Mouse (Mus musculus): ENCODE measurements around the gene Tlcd1. TPM values are rescaled to one million over a fixed set of nuclear protein-coding genes. Genes with fewer than 3 reads are reported as not detected.
A peak's percentile ranks its signal among the peaks of the same experiment; 100 is the strongest.

Gene Tlcd1
- polyA plus RNA-seq, 1 experiment: 17.4 TPM

DNA sequence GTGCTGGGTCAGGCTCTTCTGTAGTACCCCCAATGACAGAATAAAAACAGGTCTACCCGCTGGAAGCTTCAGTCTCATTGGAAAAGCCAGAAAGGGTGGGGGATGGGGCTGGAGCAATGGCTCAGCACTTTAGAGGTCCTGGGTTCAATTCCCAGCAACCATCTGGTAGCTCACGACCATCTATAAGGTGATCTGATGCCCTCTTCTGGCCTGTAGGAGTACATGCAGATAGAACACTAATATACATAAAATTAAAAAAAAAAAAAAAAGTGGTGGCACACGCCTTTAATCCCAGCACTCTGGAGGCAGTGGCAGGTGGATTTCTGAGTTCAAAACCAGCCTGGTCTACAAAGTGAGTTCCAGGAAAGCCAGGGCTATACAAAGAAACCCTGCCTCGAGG, 5.2 kb upstream of the Tlcd1 start:
- no peak for TF ChIP-seq E2F4 (IDR thresholded peaks at IDR 0.05; ENCODE audit: insufficient read depth)

DNA sequence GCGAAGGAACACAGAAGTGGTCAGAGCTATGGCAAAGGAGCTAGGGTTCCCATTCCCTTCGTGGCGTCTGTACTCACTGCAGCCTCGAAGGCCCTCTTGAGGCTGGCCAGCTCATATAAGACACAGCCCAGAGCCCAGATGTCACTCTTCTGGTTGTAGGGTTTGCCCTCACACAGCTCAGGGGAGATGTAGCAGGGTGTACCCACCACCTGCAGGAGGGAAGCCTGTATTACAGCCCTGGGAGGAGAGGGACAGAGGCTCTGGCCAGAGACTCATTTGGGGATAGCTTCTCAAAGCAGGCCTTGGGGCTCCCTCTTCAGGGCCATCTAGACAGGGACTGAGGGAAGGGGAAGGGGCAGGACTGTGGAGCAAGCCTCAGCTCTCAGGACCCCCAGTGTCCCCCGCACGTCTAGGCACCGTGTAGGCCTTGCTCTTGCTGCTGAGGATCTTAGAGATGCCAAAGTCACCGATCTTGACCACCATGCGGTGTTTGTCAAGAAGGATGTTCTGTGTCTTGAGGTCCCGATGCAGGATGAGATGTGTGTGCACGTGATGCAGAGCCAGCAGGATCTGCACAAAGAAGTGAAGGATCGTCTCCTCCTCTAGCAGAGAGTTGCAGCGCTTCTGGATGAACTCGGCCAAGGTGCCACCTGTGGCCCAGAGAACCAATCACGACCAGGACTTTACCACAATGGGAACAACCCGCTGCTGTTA, 4.3 kb upstream of the Tlcd1 start:
- no peak overlapping the region for H3ac ChIP-seq (ENCODE audit: control insufficient read depth, insufficient read length)
- no peaks in the 10 kb centered on the region for H3K79me2 ChIP-seq (ENCODE audit: control insufficient read depth, insufficient read depth)
- H3K27me3 ChIP-seq (ENCODE audit: control insufficient read depth, insufficient read depth, insufficient read length): no peaks in the 10 kb centered on the region
- H3K4me3 ChIP-seq: no peak overlapping the region
- H3K4me2 ChIP-seq (ENCODE audit: low read depth): no peak overlapping the region
- no peaks in the 10 kb centered on the region for H3K36me3 ChIP-seq (ENCODE audit: control insufficient read depth, insufficient read depth)
- TF ChIP-seq SRF (IDR thresholded peaks at IDR 0.05; ENCODE audit: control insufficient read depth, insufficient read length, low read depth): no peak
- no peak for TF ChIP-seq TCF3 (IDR thresholded peaks at IDR 0.05; ENCODE audit: insufficient read length, low read depth)
- TF ChIP-seq E2F4 (IDR thresholded peaks at IDR 0.05; ENCODE audit: insufficient read depth): no peak
- no peak for TF ChIP-seq MYOG (IDR thresholded peaks at IDR 0.05; ENCODE audit: control insufficient read depth in 1 of 3, insufficient read depth in 1 of 3, insufficient read length in 2 of 3, low read depth in 2 of 3)
- TF ChIP-seq POLR2A (IDR thresholded peaks at IDR 0.05; ENCODE audit: insufficient read length, low read depth): no peak
- no peak for TF ChIP-seq CEBPB (IDR thresholded peaks at IDR 0.05; ENCODE audit: insufficient read depth, poor library complexity, severe bottlenecking)
- TF ChIP-seq MYOD1 (IDR thresholded peaks at IDR 0.05; ENCODE audit: control insufficient read depth in 1 of 3, insufficient read length in 2 of 3, low read depth in 2 of 3): no peak
- TF ChIP-seq USF1 (IDR thresholded peaks at IDR 0.05; ENCODE audit: low read depth): no peak
- no peak for TF ChIP-seq REST (IDR thresholded peaks at IDR 0.05; ENCODE audit: insufficient read depth, insufficient read length)

More for the DNA sequence above, 5.2 kb upstream of the Tlcd1 start:
- no peaks in the 10 kb centered on the region for H3K79me2 ChIP-seq (ENCODE audit: control insufficient read depth, insufficient read depth)
- no peak overlapping the region for H3ac ChIP-seq (ENCODE audit: control insufficient read depth, insufficient read length)
- no peak overlapping the region for H3K4me3 ChIP-seq
- H3K27me3 ChIP-seq (ENCODE audit: control insufficient read depth, insufficient read depth, insufficient read length): no peaks in the 10 kb centered on the region
- H3K36me3 ChIP-seq (ENCODE audit: control insufficient read depth, insufficient read depth): no peaks in the 10 kb centered on the region
- no peak overlapping the region for H3K4me2 ChIP-seq (ENCODE audit: low read depth)

DNA sequence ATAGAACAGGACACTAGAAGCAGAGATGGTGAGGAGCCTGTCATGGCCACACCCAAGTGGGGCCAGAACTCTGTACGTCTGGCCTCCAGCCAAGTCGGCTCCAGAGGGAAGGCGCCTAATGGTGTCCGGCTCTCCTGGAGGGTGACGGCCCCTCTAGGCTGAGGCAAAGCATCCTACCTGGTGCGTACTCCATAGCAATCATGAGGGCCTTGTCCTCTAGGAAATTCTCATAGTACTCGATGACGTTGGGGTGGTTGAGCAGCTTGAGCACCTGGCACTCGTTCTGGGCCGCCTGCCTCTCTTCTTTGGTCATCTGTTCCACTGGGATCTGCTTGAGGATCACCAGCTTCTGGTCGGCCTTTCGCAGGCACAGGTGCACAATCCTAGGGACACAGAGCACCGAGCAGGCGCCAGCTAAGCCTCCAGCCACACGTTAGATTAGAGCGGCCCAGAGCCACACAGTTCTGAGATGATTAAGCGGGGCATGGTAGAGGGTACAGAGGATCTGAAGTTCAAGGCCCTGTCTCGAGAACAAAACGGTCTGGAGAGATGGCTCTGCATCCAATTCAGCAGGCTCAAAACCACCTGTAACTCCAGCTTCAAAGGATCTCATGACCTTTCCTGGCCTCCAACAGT, 3.6 kb upstream of the Tlcd1 start:
- no peaks in the 10 kb centered on the region for H3K27me3 ChIP-seq (ENCODE audit: control insufficient read depth, insufficient read depth, insufficient read length)
- H3ac ChIP-seq (ENCODE audit: control insufficient read depth, insufficient read length): no peak overlapping the region
- H3K4me2 ChIP-seq (ENCODE audit: low read depth): no peak overlapping the region
- no peaks in the 10 kb centered on the region for H3K36me3 ChIP-seq (ENCODE audit: control insufficient read depth, insufficient read depth)
- TF ChIP-seq MYOG (IDR thresholded peaks at IDR 0.05; ENCODE audit: control insufficient read depth in 1 of 3, insufficient read depth in 1 of 3, insufficient read length in 2 of 3, low read depth in 2 of 3) (peak in 1 of 3 experiments; percentile 17), SRF (IDR thresholded peaks at IDR 0.05; ENCODE audit: control insufficient read depth, insufficient read length, low read depth) (no peak)
- no peaks in the 10 kb centered on the region for H3K79me2 ChIP-seq (ENCODE audit: control insufficient read depth, insufficient read depth)
- no peak overlapping the region for H3K4me3 ChIP-seq

DNA sequence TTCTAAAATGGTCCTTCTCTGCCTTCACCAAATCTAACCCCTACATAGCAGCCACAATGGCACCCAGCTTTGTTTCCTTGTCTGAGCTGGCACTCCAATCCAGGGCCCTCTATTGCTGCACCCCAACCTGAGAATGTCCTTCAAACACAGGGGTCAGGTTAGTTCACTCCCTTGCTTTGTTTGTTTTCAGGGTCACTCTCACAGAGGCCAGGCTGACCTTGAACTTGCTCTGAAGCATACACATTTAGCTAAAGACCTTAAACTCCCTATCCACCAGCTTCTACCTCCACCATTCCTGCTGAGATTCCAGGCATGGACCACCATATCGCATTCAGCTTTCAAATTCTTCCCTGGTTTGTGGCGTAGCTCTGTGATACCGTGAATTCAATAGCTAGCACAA, 2.0 kb upstream of the Tlcd1 start:
- peaks cover 1% of the 10 kb centered on the region for H3K36me3 ChIP-seq (ENCODE audit: control insufficient read depth, insufficient read depth)
- H3K4me3 ChIP-seq: no peak overlapping the region
- H3K4me2 ChIP-seq (ENCODE audit: low read depth): no peak overlapping the region
- no peak overlapping the region for H3ac ChIP-seq (ENCODE audit: control insufficient read depth, insufficient read length)
- TF ChIP-seq MYOD1 (IDR thresholded peaks at IDR 0.05; ENCODE audit: control insufficient read depth in 1 of 3, insufficient read length in 2 of 3, low read depth in 2 of 3) (no peak), REST (IDR thresholded peaks at IDR 0.05; ENCODE audit: insufficient read depth, insufficient read length) (no peak), TCF3 (IDR thresholded peaks at IDR 0.05; ENCODE audit: insufficient read length, low read depth) (no peak), POLR2A (IDR thresholded peaks at IDR 0.05; ENCODE audit: insufficient read length, low read depth) (no peak), TCF12 (IDR thresholded peaks at IDR 0.05; ENCODE audit: insufficient read depth, poor library complexity, severe bottlenecking) (no peak), SRF (IDR thresholded peaks at IDR 0.05; ENCODE audit: control insufficient read depth, insufficient read length, low read depth) (no peak), POLR2AphosphoS2 (IDR thresholded peaks at IDR 0.05; ENCODE audit: insufficient read length, low read depth) (no peak), E2F4 (IDR thresholded peaks at IDR 0.05; ENCODE audit: insufficient read depth) (no peak), MYOG (IDR thresholded peaks at IDR 0.05; ENCODE audit: control insufficient read depth in 1 of 3, insufficient read depth in 1 of 3, insufficient read length in 2 of 3, low read depth in 2 of 3) (no peak)
- no peaks in the 10 kb centered on the region for H3K27me3 ChIP-seq (ENCODE audit: control insufficient read depth, insufficient read depth, insufficient read length)
- H3K79me2 ChIP-seq (ENCODE audit: control insufficient read depth, insufficient read depth): no peaks in the 10 kb centered on the region

DNA sequence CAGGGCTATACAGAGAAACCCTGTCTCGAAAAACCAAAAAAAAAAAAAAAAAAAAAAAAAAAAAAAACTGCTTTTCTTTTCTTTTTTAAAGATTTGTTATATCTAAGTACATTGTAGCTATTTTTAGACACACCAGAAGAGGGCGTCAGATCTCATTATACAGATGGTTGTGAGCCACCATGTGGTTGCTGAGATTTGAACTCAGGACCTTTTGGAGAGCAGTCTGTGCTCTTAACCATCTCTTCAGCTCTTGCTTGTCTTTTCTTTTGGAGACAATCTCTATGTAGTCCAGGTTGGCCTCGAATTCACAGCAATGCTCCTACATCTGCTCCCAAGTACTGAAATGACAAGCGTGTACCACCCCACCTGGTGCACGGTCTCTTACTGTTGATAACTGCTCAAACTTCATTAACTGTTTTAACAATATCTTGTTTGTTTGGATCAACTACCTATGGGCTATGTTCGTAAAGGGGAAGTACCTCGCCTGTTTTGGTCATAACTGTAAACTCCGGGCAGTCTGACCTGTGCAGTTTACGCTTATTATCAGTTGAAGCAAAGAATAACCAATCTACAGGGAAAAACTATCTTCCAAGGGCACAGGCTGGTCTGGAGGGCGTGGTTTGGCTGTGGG, 625 bp upstream of the Tlcd1 start:
- Histone ChIP-seq H3ac (ENCODE audit: control insufficient read depth, insufficient read length) (no peak overlapping the region), H3K79me2 (ENCODE audit: control insufficient read depth, insufficient read depth) (peaks cover 3% of the 10 kb centered on the region), H3K27me3 (ENCODE audit: control insufficient read depth, insufficient read depth, insufficient read length) (no peaks in the 10 kb centered on the region), H3K4me3 (peak overlapping the region; percentile 62), H3K4me2 (ENCODE audit: low read depth) (peak overlapping the region; percentile 99), H3K36me3 (ENCODE audit: control insufficient read depth, insufficient read depth) (peaks cover 15% of the 10 kb centered on the region)
- TF ChIP-seq POLR2AphosphoS2 (IDR thresholded peaks at IDR 0.05; ENCODE audit: insufficient read length, low read depth) (peak; percentile 1), USF1 (IDR thresholded peaks at IDR 0.05; ENCODE audit: low read depth) (no peak)
